Mouse (Mus musculus): ENCODE results near the gene Smim20. TPM values are rescaled to one million over a fixed set of nuclear protein-coding genes. Genes with fewer than 3 reads are reported as not detected.

Gene Smim20
- polyA plus RNA-seq, 1 experiment, result not detected

DNA sequence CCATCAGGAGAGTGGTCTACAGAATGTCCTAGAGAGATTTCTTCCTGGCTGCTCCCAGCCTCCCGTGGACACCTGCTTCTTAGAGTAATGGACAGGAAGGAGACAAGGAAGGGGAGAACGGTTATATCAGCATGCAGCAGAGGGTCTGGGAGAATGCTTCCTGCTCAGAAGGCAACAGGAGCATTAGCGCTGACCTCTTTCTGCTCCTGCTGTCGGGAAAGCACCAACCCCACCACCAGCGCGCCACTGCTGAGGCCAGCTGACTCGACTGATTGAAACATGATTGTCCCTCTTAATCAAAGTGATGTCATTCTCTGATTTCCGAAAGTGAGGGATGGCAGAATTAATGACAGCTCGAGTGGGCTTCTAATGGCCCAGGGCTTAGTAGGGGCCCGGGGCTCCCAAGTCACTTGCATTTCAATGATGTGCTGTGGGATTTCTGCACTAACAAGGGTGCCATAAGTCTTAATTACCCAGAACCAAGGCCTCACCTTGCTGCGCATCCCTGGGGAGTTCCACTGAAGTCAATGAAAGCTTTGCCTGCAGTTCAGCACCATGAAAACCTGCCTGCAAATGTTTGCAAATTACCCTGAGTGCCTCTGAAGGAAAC, 26.9 kb upstream of the Smim20 start:
- TF ChIP-seq POLR2A (IDR thresholded peaks at IDR 0.05; ENCODE audit: insufficient read depth, low read depth, low read length) (no peak), CTCF (IDR thresholded peaks at IDR 0.05; ENCODE audit: insufficient read depth, low read depth, low read length) (no peak)
- WGBS, result 82% methylated on average over 11 of the region's 11 CpGs

DNA sequence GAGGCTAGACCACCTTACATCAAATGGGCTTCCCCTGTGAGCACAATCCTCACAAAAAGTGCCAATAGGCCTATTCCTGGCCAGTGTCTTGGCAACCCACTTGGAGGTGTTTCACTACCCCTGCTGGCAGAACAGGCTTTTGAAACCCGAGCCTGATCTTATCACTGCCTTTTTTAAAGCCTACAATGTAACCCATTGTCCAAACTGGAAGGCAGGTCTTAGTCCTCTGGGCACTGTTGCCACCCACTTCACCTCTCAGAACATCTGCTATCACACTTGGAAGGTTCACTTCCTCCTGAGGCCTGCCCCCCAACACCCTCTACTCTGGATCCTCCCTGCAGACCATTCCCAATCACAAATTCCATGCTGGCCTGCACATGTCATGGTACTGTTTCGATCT, 25.8 kb upstream of the Smim20 start:
- H3K4me1 ChIP-seq (ENCODE audit: control insufficient read depth, insufficient read depth, low read length), result no peaks in the 10 kb centered on the region
- no peak overlapping the region for H3K27ac ChIP-seq (ENCODE audit: insufficient read depth, low read depth, low read length)
- 83% methylated on average over 2 of the region's 2 CpGs for whole genome bisulfite sequencing
- no peak overlapping the region for H3K4me3 ChIP-seq (ENCODE audit: insufficient read depth, low read depth, low read length)
- no peak for TF ChIP-seq CTCF (IDR thresholded peaks at IDR 0.05; ENCODE audit: insufficient read depth, low read depth, low read length)
- no peak for TF ChIP-seq POLR2A (IDR thresholded peaks at IDR 0.05; ENCODE audit: insufficient read depth, low read depth, low read length)

More for the DNA sequence above, 26.9 kb upstream of the Smim20 start:
- Histone ChIP-seq H3K4me3 (ENCODE audit: insufficient read depth, low read depth, low read length) (no peak overlapping the region), H3K4me1 (ENCODE audit: control insufficient read depth, insufficient read depth, low read length) (peaks cover 3% of the 10 kb centered on the region; the same call in 1 of the 2 replicates), H3K27ac (ENCODE audit: insufficient read depth, low read depth, low read length) (no peak overlapping the region)

- Histone ChIP-seq H3K4me1 (ENCODE audit: control insufficient read depth, insufficient read depth, low read length) (no peaks in the 10 kb centered on the region), H3K27ac (ENCODE audit: insufficient read depth, low read depth, low read length) (no peak overlapping the region), H3K4me3 (ENCODE audit: insufficient read depth, low read depth, low read length) (no peak overlapping the region)
- TF ChIP-seq POLR2A (IDR thresholded peaks at IDR 0.05; ENCODE audit: insufficient read depth, low read depth, low read length) (no peak), CTCF (IDR thresholded peaks at IDR 0.05; ENCODE audit: insufficient read depth, low read depth, low read length) (no peak)
- WGBS, result 86% methylated on average over 5 of the region's 5 CpGs
Measured at GRCm38 (mm10) chr5:53241963-53242362, 24.9 kb upstream of the Smim20 start.

GRCm38 (mm10) chr5:53242865-53243499, 23.9 kb upstream of the Smim20 start:
- H3K4me3 ChIP-seq (ENCODE audit: insufficient read depth, low read depth, low read length), result no peak overlapping the region
- H3K4me1 ChIP-seq (ENCODE audit: control insufficient read depth, insufficient read depth, low read length), result no peaks in the 10 kb centered on the region
- no peak overlapping the region for H3K27ac ChIP-seq (ENCODE audit: insufficient read depth, low read depth, low read length)
- WGBS, result 90% methylated on average over 7 of the region's 7 CpGs
- TF ChIP-seq CTCF (IDR thresholded peaks at IDR 0.05; ENCODE audit: insufficient read depth, low read depth, low read length) (no peak), POLR2A (IDR thresholded peaks at IDR 0.05; ENCODE audit: insufficient read depth, low read depth, low read length) (no peak)

GRCm38 (mm10) chr5:53243933-53244332, 22.9 kb upstream of the Smim20 start:
- no peak for TF ChIP-seq POLR2A (IDR thresholded peaks at IDR 0.05; ENCODE audit: insufficient read depth, low read depth, low read length)
- no peak for TF ChIP-seq CTCF (IDR thresholded peaks at IDR 0.05; ENCODE audit: insufficient read depth, low read depth, low read length)
- Histone ChIP-seq H3K4me1 (ENCODE audit: control insufficient read depth, insufficient read depth, low read length) (no peaks in the 10 kb centered on the region), H3K27ac (ENCODE audit: insufficient read depth, low read depth, low read length) (no peak overlapping the region), H3K4me3 (ENCODE audit: insufficient read depth, low read depth, low read length) (no peak overlapping the region)
- 83% methylated on average over 10 of the region's 10 CpGs for WGBS

GRCm38 (mm10) chr5:53248499-53248898, 18.4 kb upstream of the Smim20 start:
- Histone ChIP-seq H3K4me1 (ENCODE audit: control insufficient read depth, insufficient read depth, low read length) (no peaks in the 10 kb centered on the region), H3K27ac (ENCODE audit: insufficient read depth, low read depth, low read length) (no peak overlapping the region), H3K4me3 (ENCODE audit: insufficient read depth, low read depth, low read length) (no peak overlapping the region)
- WGBS, result 48% methylated on average over 11 of the region's 11 CpGs
- TF ChIP-seq POLR2A (IDR thresholded peaks at IDR 0.05; ENCODE audit: insufficient read depth, low read depth, low read length) (no peak), CTCF (IDR thresholded peaks at IDR 0.05; ENCODE audit: insufficient read depth, low read depth, low read length) (no peak)

GRCm38 (mm10) chr5:53249431-53250061, 17.3 kb upstream of the Smim20 start:
- H3K4me1 ChIP-seq (ENCODE audit: control insufficient read depth, insufficient read depth, low read length), result no peaks in the 10 kb centered on the region
- WGBS, result 47% methylated on average over 4 of the region's 4 CpGs
- TF ChIP-seq CTCF (IDR thresholded peaks at IDR 0.05; ENCODE audit: insufficient read depth, low read depth, low read length) (no peak), POLR2A (IDR thresholded peaks at IDR 0.05; ENCODE audit: insufficient read depth, low read depth, low read length) (no peak)
- no peak overlapping the region for H3K27ac ChIP-seq (ENCODE audit: insufficient read depth, low read depth, low read length)
- H3K4me3 ChIP-seq (ENCODE audit: insufficient read depth, low read depth, low read length), result no peak overlapping the region

- TF ChIP-seq POLR2A (IDR thresholded peaks at IDR 0.05; ENCODE audit: insufficient read depth, low read depth, low read length) (no peak), CTCF (IDR thresholded peaks at IDR 0.05; ENCODE audit: insufficient read depth, low read depth, low read length) (no peak)
- Histone ChIP-seq H3K27ac (ENCODE audit: insufficient read depth, low read depth, low read length) (no peak overlapping the region), H3K4me1 (ENCODE audit: control insufficient read depth, insufficient read depth, low read length) (peaks cover 8% of the 10 kb centered on the region), H3K4me3 (ENCODE audit: insufficient read depth, low read depth, low read length) (no peak overlapping the region)
- 93% methylated on average over 5 of the region's 5 CpGs for WGBS
Measured at GRCm38 (mm10) chr5:53254154-53254553, 12.7 kb upstream of the Smim20 start.

DNA sequence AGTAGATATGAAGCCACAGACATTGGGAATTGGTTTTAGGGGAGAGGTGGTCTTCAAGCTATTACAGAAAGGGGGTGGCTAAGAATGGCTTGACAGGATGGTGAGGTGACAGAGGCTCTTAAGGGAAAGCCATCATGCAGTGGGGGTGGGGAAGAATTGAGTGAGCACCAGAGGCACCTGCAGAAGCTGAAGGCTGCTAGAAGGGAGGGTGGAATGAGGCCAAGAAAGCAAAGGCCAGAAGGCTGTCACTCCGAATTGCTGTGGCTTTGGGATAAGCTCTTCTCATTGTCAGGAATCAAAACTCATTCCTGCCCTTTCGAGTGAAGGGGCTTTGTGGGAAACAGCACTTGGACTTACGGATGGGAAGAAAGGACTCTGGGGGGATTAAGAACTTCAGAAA, 12.1 kb upstream of the Smim20 start:
- no peak for TF ChIP-seq POLR2A (IDR thresholded peaks at IDR 0.05; ENCODE audit: insufficient read depth, low read depth, low read length)
- no peak for TF ChIP-seq CTCF (IDR thresholded peaks at IDR 0.05; ENCODE audit: insufficient read depth, low read depth, low read length)
- 86% methylated on average over 3 of the region's 3 CpGs for WGBS
- Histone ChIP-seq H3K4me3 (ENCODE audit: insufficient read depth, low read depth, low read length) (no peak overlapping the region), H3K4me1 (ENCODE audit: control insufficient read depth, insufficient read depth, low read length) (peaks cover 8% of the 10 kb centered on the region), H3K27ac (ENCODE audit: insufficient read depth, low read depth, low read length) (no peak overlapping the region)

Measured in olfactory bulb, adult 2 months (tissue).